Mouse (Mus musculus): ENCODE data around the gene Aldh3a1.

The Aldh3a1 gene

GRCm38 (mm10) chr11:61231329-61231728, 24.0 kb downstream of the Aldh3a1 start:
- intact Hi-C loops (cut with DNase I) = loop anchor here (5.0 to 10.0 kb wide), 2 partner anchors 153 to 181 kb away; no protein-coding TSS in a partner anchor

- intact Hi-C loops (cut with DNase I) = loop anchor here (5.0 to 10.0 kb wide), 2 partner anchors 151 to 178 kb away; no protein-coding TSS in a partner anchor
Measured at GRCm38 (mm10) chr11:61234174-61234573, 26.8 kb downstream of the Aldh3a1 start.

- intact Hi-C loops (cut with DNase I) = loop anchor here (10.0 kb wide), 1 partner anchor 149 kb away; no protein-coding TSS in a partner anchor
Measured at GRCm38 (mm10) chr11:61236015-61236414, 28.7 kb downstream of the Aldh3a1 start.

GRCm38 (mm10) chr11:61244406-61244805, 37.1 kb downstream of the Aldh3a1 start:
- intact Hi-C loops (cut with DNase I) = no loop called here

- intact Hi-C loops (cut with DNase I) = no loop called here
Measured at GRCm38 (mm10) chr11:61251741-61252140, 44.4 kb downstream of the Aldh3a1 start.

- intact Hi-C loops (cut with DNase I) = no loop called here
Measured at GRCm38 (mm10) chr11:61252807-61253206, 45.5 kb downstream of the Aldh3a1 start.

- intact Hi-C loops (cut with DNase I) = no loop called here
Measured at GRCm38 (mm10) chr11:61259106-61259505, 51.8 kb downstream of the Aldh3a1 start.

- intact Hi-C loops (cut with DNase I) = loop anchor here (10.0 kb wide), 1 partner anchor 68 kb away; no protein-coding TSS in a partner anchor
Measured at GRCm38 (mm10) chr11:61262516-61262915, 55.2 kb downstream of the Aldh3a1 start.

GRCm38 (mm10) chr11:61263841-61264240, 56.5 kb downstream of the Aldh3a1 start:
- intact Hi-C loops (cut with DNase I) = loop anchor here (10.0 kb wide), 1 partner anchor 69 kb away; no protein-coding TSS in a partner anchor

- intact Hi-C loops (cut with DNase I) = loop anchor here (10.0 kb wide), 1 partner anchor 72 kb away; no protein-coding TSS in a partner anchor
Measured at GRCm38 (mm10) chr11:61266551-61267533, 59.5 kb downstream of the Aldh3a1 start, which contains the start of gene Aldh3a2. TSS of gene Aldh3a2 (minus strand) at chr11:61267464.

Measured in adrenal gland (tissue).